Mouse (Mus musculus) midbrain, embryonic 11.5 days (tissue): ENCODE measurements around the gene Foxm1. TPM values are rescaled to one million over a fixed set of nuclear protein-coding genes. Genes with fewer than 3 reads are reported as not detected.
"Not testable (repeated sequence)": the region's sequence is repeated elsewhere in the genome, so short reads cannot be mapped to it uniquely, and the experiment has no call there.

Source experiments
- ATAC-seq: fragments of 200-750 bp; cut with Nextera tagmentation; 2 replicates; pipeline ENCODE4 v1.8.0; 2017; ENCODE audit warnings: moderate TSS enrichment, moderate library complexity; ENCODE audit not compliant: low FRiP score
- DNase-seq: peaks from one replicate; pipeline ENCODE4 v3.0.0; 2015; ENCODE audit warnings: low spot score; ENCODE audit errors: missing footprints
- H3K27ac ChIP-seq: fragments of 300-500 bp; sonication (generic); 2 replicates; pipeline ENCODE4 v1.5.1; 2014; ENCODE audit warnings: low read depth, low read length
- H3K27me3 ChIP-seq: fragments of 300-500 bp; sonication (generic); 2 replicates; pipeline ENCODE4 v1.6.1; 2014; ENCODE audit warnings: mild to moderate bottlenecking, low read length, moderate library complexity, mixed read lengths; ENCODE audit not compliant: control insufficient read depth, insufficient read depth
- H3K36me3 ChIP-seq: fragments of 300-500 bp; sonication (generic); 2 replicates; pipeline ENCODE4 v1.6.1; 2014; ENCODE audit warnings: mild to moderate bottlenecking, low read length, moderate library complexity, mixed read lengths; ENCODE audit not compliant: control insufficient read depth, insufficient read depth
- H3K4me1 ChIP-seq: fragments of 300-500 bp; sonication (generic); 2 replicates; pipeline ENCODE4 v1.6.1; 2014; ENCODE audit warnings: low read length; ENCODE audit not compliant: control insufficient read depth, insufficient read depth
- H3K4me2 ChIP-seq: fragments of 300-500 bp; sonication (generic); 2 replicates; pipeline ENCODE4 v1.6.1; 2014; ENCODE audit warnings: mild to moderate bottlenecking, moderate library complexity
- H3K4me3 ChIP-seq: fragments of 300-500 bp; sonication (generic); 2 replicates; pipeline ENCODE4 v1.5.1; 2014; ENCODE audit warnings: low read depth, low read length
- H3K9ac ChIP-seq: fragments of 300-500 bp; sonication (generic); 2 replicates; pipeline ENCODE4 v1.6.1; 2014; ENCODE audit warnings: low read length
- H3K9me3 ChIP-seq: fragments of 300-500 bp; sonication (generic); 2 replicates; pipeline ENCODE4 v1.6.1; 2016; ENCODE audit warnings: low read length; ENCODE audit not compliant: control insufficient read depth
- WGBS: fragments of 180-500 bp; shearing (Covaris S2); extraction: QIAGEN DNeasy Blood & Tissue Kit; methylation state at CpG from one replicate; pipeline ENCODE4 v1.1.7; 2014; 5-methylcytosine and 5-hydroxymethylcytosine counted together
- polyA plus RNA-seq: library from polyadenylated mRNA; unstranded; fragments of >200 nt; fragmentation: Nextera tagmentation; extraction: Ambion mirVana; gene quantifications from 2 replicates; pipeline ENCODE4 v1.2.1, GENCODE M21; 2014

The Foxm1 gene
- polyA plus RNA-seq, 1 experiment from 2014 or later = 55.3 TPM

- Histone ChIP-seq H3K4me3 (no peak overlapping the region), H3K36me3 (peaks cover 25% of the 10 kb centered on the region), H3K27ac (no peak overlapping the region), H3K4me1 (peaks cover 10% of the 10 kb centered on the region), H3K4me2 (0 out of 2 replicates have a peak overlapping the region, but pooled peaks have one; percentile 13), H3K9ac (no peak overlapping the region), H3K9me3 (no peaks in the 10 kb centered on the region), H3K27me3 (no peaks in the 10 kb centered on the region)
- DNase-seq = peak; percentile 28
- no peak for ATAC-seq
- 82% methylated on average over 6 of the region's 6 CpGs for WGBS
Measured at GRCm38 (mm10) chr6:128364721-128365120, 2.0 kb downstream of the Foxm1 start.

GRCm38 (mm10) chr6:128366466-128366865, 3.7 kb downstream of the Foxm1 start:
- DNase-seq (no peak), ATAC-seq (no peak)
- Histone ChIP-seq H3K27ac (no peak overlapping the region), H3K27me3 (no peaks in the 10 kb centered on the region), H3K4me1 (peaks cover 5% of the 10 kb centered on the region; the same call in 1 of the 2 replicates), H3K4me3 (no peak overlapping the region), H3K4me2 (no peak overlapping the region), H3K9ac (no peak overlapping the region), H3K36me3 (peaks cover 36% of the 10 kb centered on the region), H3K9me3 (no peaks in the 10 kb centered on the region)
- WGBS = 96% methylated on average over 5 of the region's 5 CpGs

DNA sequence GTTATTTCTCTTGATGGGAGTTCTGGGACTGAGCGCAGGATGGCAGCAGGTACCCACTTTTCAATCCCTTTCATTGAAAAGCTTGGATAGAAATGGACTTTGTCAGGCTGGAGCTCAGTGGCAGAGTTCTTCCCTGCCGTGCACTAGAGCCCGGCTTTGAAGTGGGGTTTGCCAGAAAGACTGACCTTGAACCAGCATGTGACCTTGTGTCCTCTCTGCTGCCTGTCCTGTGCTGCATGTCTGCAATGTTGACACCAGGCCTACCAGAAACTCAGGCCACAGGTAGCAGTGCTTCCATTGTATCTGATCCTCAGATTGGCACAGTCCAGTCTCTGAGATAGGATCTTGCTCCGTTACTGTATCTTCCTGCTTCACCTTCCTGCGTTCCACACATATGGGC, 7.3 kb downstream of the Foxm1 start:
- no peak for DNase-seq
- no peak overlapping the region for H3K4me2 ChIP-seq
- no peak overlapping the region for H3K4me3 ChIP-seq
- 93% methylated on average over 5 of the region's 5 CpGs for WGBS
- no peaks in the 10 kb centered on the region for H3K9me3 ChIP-seq
- H3K4me1 ChIP-seq = peaks cover 10% of the 10 kb centered on the region
- peaks cover 56% of the 10 kb centered on the region for H3K36me3 ChIP-seq
- H3K27ac ChIP-seq = no peak overlapping the region
- no peaks in the 10 kb centered on the region for H3K27me3 ChIP-seq
- no peak overlapping the region for H3K9ac ChIP-seq
- ATAC-seq = no peak

- peak within 1 kb of the TSS; percentile 16 for H3K27ac ChIP-seq
- no peak within 1 kb of the TSS; the same call in 1 of the 2 replicates for H3K9ac ChIP-seq
- DNase-seq (peak; percentile 88), ATAC-seq (peak; percentile 91)
- H3K27me3 ChIP-seq = no peaks in the 10 kb centered on the region
- peaks cover 30% of the 10 kb centered on the region for H3K36me3 ChIP-seq
- no peaks in the 10 kb centered on the region for H3K9me3 ChIP-seq
- 16% methylated on average over 6 of the region's 6 CpGs for WGBS
- H3K4me2 ChIP-seq = no peak within 1 kb of the TSS
- H3K4me3 ChIP-seq = no peak within 1 kb of the TSS
- H3K4me1 ChIP-seq = peaks cover 14% of the 10 kb centered on the region
Measured at GRCm38 (mm10) chr6:128375192-128375591, 12.4 kb downstream of the Foxm1 start, which contains the start of the genes Tex52 and Gm44596. Gene Tex52, plus strand, starts transcription at chr6:128375456. Gene Gm44596, plus strand, starts transcription at chr6:128375503.

- H3K4me3 ChIP-seq = no peak overlapping the region
- H3K9ac ChIP-seq = no peak overlapping the region
- H3K36me3 ChIP-seq = peaks cover 20% of the 10 kb centered on the region
- WGBS = 92% methylated on average over 17 of the region's 17 CpGs
- H3K9me3 ChIP-seq = no peaks in the 10 kb centered on the region
- peak; percentile 61 for DNase-seq
- ATAC-seq = no peak
- no peaks in the 10 kb centered on the region for H3K27me3 ChIP-seq
- H3K27ac ChIP-seq = no peak overlapping the region
- peaks cover 14% of the 10 kb centered on the region for H3K4me1 ChIP-seq
- H3K4me2 ChIP-seq = no peak overlapping the region
Measured at GRCm38 (mm10) chr6:128376371-128377085, 13.8 kb downstream of the Foxm1 start.

DNA sequence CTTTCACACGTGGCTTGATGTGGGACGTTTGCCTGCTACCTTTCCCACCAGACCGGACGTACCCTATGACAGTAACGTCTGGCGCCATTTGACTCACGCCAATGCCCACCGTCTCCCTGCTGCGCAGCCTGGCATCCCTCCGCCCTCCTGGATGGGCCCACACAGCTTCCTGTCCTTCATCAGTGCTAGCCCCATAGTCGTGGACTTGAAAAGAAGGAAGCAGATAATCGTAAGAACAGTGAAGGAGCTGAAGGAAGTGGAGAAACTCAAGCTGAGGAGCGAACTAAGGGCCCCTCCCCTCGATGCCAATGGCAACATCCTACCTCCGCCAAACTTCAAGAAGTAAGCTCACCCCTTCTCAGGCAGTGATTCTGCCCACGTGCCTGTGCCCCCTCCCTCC, 16.9 kb downstream of the Foxm1 start:
- peak; percentile 72 for DNase-seq
- 83% methylated on average over 16 of the region's 16 CpGs for WGBS

DNA sequence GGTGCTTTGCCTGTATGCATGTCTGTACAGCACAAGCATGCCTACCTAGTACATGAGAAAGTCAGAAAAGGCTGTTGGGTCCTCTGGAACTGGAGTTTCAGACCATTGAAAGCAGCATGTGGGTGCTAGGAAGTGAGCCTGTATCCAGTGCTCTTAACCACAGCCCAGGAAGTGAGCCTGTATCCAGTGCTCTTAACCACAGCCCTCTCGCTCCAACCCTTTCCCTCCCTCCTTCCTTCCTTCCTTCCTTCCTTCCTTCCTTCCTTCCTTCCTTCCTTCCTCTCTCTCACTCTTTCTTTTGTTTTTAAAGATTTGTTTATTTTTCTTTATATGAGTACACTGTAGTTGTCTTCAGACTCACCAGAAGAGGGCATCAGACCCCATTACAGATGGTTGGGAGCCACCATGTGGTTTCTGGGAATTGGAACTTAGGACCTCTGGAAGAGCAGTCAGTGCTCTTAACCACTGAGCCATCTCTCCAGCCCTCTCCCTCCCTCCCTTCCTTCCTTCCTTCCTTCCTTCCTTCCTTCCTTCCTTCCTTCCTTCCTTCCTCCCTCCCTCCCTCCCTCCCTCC, 17.9 kb downstream of the Foxm1 start:
- H3K4me2 ChIP-seq, H3K4me3 ChIP-seq, ATAC-seq, H3K9ac ChIP-seq, H3K4me1 ChIP-seq, H3K27me3 ChIP-seq, H3K27ac ChIP-seq, H3K9me3 ChIP-seq, H3K36me3 ChIP-seq: not testable (repeated sequence)
- peak; percentile 56 for DNase-seq
- 65% methylated on average over 1 of the region's 1 CpGs for WGBS

More for the DNA sequence above, 16.9 kb downstream of the Foxm1 start:
- H3K4me2 ChIP-seq = no peak overlapping the region
- H3K36me3 ChIP-seq = peaks cover under 1% of the 10 kb centered on the region; the same call in 1 of the 2 replicates
- no peaks in the 10 kb centered on the region for H3K27me3 ChIP-seq
- no peak overlapping the region for H3K4me3 ChIP-seq
- H3K4me1 ChIP-seq = peaks cover 8% of the 10 kb centered on the region
- H3K27ac ChIP-seq = no peak overlapping the region
- no peak for ATAC-seq
- H3K9ac ChIP-seq = no peak overlapping the region
- H3K9me3 ChIP-seq = no peaks in the 10 kb centered on the region

- H3K27me3 ChIP-seq = no peaks in the 10 kb centered on the region
- no peak overlapping the region for H3K4me3 ChIP-seq
- no peak overlapping the region for H3K27ac ChIP-seq
- no peaks in the 10 kb centered on the region for H3K9me3 ChIP-seq
- H3K4me1 ChIP-seq = no peaks in the 10 kb centered on the region
- DNase-seq (no peak), ATAC-seq (no peak)
- no peaks in the 10 kb centered on the region for H3K36me3 ChIP-seq
- WGBS = 74% methylated on average over 3 of the region's 3 CpGs
- H3K4me2 ChIP-seq = no peak overlapping the region
- H3K9ac ChIP-seq = no peak overlapping the region
Measured at GRCm38 (mm10) chr6:128381254-128381653, 18.5 kb downstream of the Foxm1 start.

- no peak overlapping the region for H3K4me2 ChIP-seq
- H3K36me3 ChIP-seq = no peaks in the 10 kb centered on the region
- H3K27me3 ChIP-seq = no peaks in the 10 kb centered on the region
- H3K27ac ChIP-seq = no peak overlapping the region
- H3K9ac ChIP-seq = no peak overlapping the region
- 81% methylated on average over 7 of the region's 7 CpGs for WGBS
- no peaks in the 10 kb centered on the region for H3K9me3 ChIP-seq
- DNase-seq (no peak), ATAC-seq (no peak)
- H3K4me1 ChIP-seq = no peaks in the 10 kb centered on the region
- H3K4me3 ChIP-seq = no peak overlapping the region
Measured at GRCm38 (mm10) chr6:128383752-128384151, 21.0 kb downstream of the Foxm1 start.
